Mouse (Mus musculus) layer of hippocampus, adult 18-20 months (tissue): ENCODE data around the gene Olfr1221. TPM values are rescaled to one million over a fixed set of nuclear protein-coding genes. Genes with fewer than 3 reads are reported as not detected.
"Not testable (repeated sequence)": the region's sequence is repeated elsewhere in the genome, so short reads cannot be mapped to it uniquely, and the experiment has no call there.

Experiments used
- DNase-seq, 2 experiments: peaks; one replicate each; pipeline ENCODE4 v3.0.0; 2022; ENCODE audit warnings: low spot score in 2 of 2
- long read RNA-seq: library from polyadenylated mRNA; stranded (forward); transcript quantifications from one replicate; pipeline ENCODE4 v2.0.0, GENCODE M21; 2021
- total RNA-seq, 2 experiments: library from RNA; stranded (reverse); gene quantifications; 2 replicates each; pipeline ENCODE4 v1.2.3; 2021

Olfr1221 gene
- total RNA-seq: not detected
- long read RNA-seq: 0 reads

GRCm38 (mm10) chr2:89117183-89117582, at the start of gene Olfr1221:
Gene Olfr1221 (minus strand): TSS chr2:89117283.
- no peak for DNase-seq

GRCm38 (mm10) chr2:89164711-89165110, 47.6 kb upstream of the Olfr1221 start:
- DNase-seq: not testable (repeated sequence)

GRCm38 (mm10) chr2:89163991-89164390, 46.9 kb upstream of the Olfr1221 start, which contains the start of gene Olfr1224-ps1:
Gene Olfr1224-ps1 (minus strand): TSS chr2:89164091.
- DNase-seq: not testable (repeated sequence)

- DNase-seq: no peak
Observed at GRCm38 (mm10) chr2:89151460-89151859, 34.4 kb upstream of the Olfr1221 start, which contains the start of gene Olfr1223. Gene Olfr1223 (minus strand): TSS chr2:89151560.

- no peak for DNase-seq
Observed at GRCm38 (mm10) chr2:89132954-89133353, 15.9 kb upstream of the Olfr1221 start, which contains the start of gene Olfr1222. Gene Olfr1222 (minus strand): TSS chr2:89133054.

- no peak for DNase-seq
Observed at GRCm38 (mm10) chr2:89106735-89107134, 10.3 kb downstream of the Olfr1221 start, which contains the start of gene Olfr1220. Gene Olfr1220 (minus strand): TSS chr2:89106835.

GRCm38 (mm10) chr2:89105651-89106050, 11.4 kb downstream of the Olfr1221 start:
- no peak for DNase-seq

- DNase-seq: no peak
Observed at GRCm38 (mm10) chr2:89093848-89094247, 23.2 kb downstream of the Olfr1221 start.

- no peak for DNase-seq
Observed at GRCm38 (mm10) chr2:89083413-89083812, 33.7 kb downstream of the Olfr1221 start, which contains the start of gene Olfr1219. Gene Olfr1219 (minus strand): TSS chr2:89083513.

- no peak for DNase-seq
Observed at GRCm38 (mm10) chr2:89081487-89081886, 35.6 kb downstream of the Olfr1221 start.

GRCm38 (mm10) chr2:89061087-89061486, 56.0 kb downstream of the Olfr1221 start, which contains the start of gene Olfr1218:
Gene Olfr1218 (minus strand): TSS chr2:89061187.
- DNase-seq: no peak

Other genes starting within 250 kb of the Olfr1221 start
- gene Olfr1208, start 215.0 kb downstream of the Olfr1221 start, total RNA-seq: not detected
- gene Olfr1209, start 202.1 kb downstream of the Olfr1221 start, total RNA-seq: not detected
- not detected for gene Olfr1211, start 179.2 kb downstream of the Olfr1221 start, total RNA-seq
- not detected for gene Olfr1212, start 163.3 kb downstream of the Olfr1221 start, total RNA-seq
- not detected for gene Gm13762, start 137.0 kb downstream of the Olfr1221 start, total RNA-seq
- not detected for gene Olfr1214, start 124.6 kb downstream of the Olfr1221 start, total RNA-seq
- not detected for gene Olfr1215, start 110.3 kb downstream of the Olfr1221 start, total RNA-seq
- not detected for gene Olfr1216, start 98.9 kb downstream of the Olfr1221 start, total RNA-seq
- gene Olfr1217, start 85.2 kb downstream of the Olfr1221 start, total RNA-seq: not detected
- not detected for gene Olfr1218, start 56.1 kb downstream of the Olfr1221 start, total RNA-seq
- not detected for gene Olfr1219, start 33.8 kb downstream of the Olfr1221 start, total RNA-seq
- gene Olfr1220, start 10.4 kb downstream of the Olfr1221 start, total RNA-seq: not detected
- not detected for gene Olfr1222, start 15.8 kb upstream of the Olfr1221 start, total RNA-seq
- gene Olfr1223, start 34.3 kb upstream of the Olfr1221 start, total RNA-seq: not detected
- gene Olfr1224-ps1, start 46.8 kb upstream of the Olfr1221 start, total RNA-seq: not detected
- gene Olfr1225, start 57.4 kb upstream of the Olfr1221 start, total RNA-seq: not detected
- not detected for gene Olfr1226, start 82.8 kb upstream of the Olfr1221 start, total RNA-seq
- gene Olfr1228, start 136.8 kb upstream of the Olfr1221 start, total RNA-seq: not detected
- not detected for gene Olfr1229, start 170.7 kb upstream of the Olfr1221 start, total RNA-seq
- not detected for gene Olfr1230, start 180.0 kb upstream of the Olfr1221 start, total RNA-seq
- gene Olfr1231, start 189.8 kb upstream of the Olfr1221 start, total RNA-seq: not detected
- not detected for gene Olfr1232, start 212.4 kb upstream of the Olfr1221 start, total RNA-seq
- not detected for gene Olfr1233, start 225.1 kb upstream of the Olfr1221 start, total RNA-seq
- not detected for gene Olfr1234, start 247.6 kb upstream of the Olfr1221 start, total RNA-seq